Mouse (Mus musculus): Measurements from ENCODE around the gene Nes. TPM values are rescaled to one million over a fixed set of nuclear protein-coding genes. Genes with fewer than 3 reads are reported as not detected.

Gene Nes
- polyA plus RNA-seq, 1 experiment, result 3.4 TPM

DNA sequence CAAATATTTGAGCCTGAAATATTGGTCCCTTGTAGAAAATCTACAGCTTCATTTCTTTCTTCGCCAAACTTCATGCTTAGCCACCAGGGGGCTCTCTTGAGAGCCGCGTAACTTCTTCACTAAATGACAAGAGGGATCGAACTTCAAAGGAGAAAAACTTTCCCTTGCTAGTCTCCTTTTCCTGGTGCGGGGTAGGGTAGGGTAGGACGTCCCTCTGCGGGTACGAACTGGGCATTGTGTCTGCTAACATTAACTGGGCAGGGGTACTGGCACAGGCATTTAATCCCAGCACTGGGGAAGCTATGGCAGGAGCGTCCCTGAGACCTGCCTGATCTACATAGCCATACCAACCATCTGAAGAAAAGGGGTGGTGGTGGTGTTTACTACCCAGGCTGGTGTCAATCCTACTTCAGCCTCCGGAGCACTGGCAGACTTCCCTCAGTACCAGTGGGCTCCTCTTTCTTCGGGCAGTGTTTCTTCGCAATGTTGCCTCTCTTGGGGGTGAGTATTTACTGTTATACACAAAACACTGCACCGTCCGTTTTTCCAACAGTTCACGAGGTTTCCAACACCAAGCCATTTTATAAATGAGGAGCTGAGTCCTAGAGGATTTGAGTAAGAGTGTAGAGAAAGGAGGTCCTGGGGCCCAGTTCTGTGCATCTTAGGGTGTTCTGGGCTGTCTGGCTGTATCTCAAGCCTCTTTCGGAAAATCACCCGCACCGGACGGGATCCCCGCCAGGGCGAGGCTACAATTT lies 517 bp upstream of the Nes start:
- DNase-seq, result peak in 1 of 2 experiments; percentile 51
- peak; percentile 45; the same call in 1 of the 2 replicates for TF ChIP-seq CTCF (IDR thresholded peaks at IDR 0.05; ENCODE audit: borderline replicate concordance, insufficient read depth, low read depth, low read length)
- TF ChIP-seq POLR2A (IDR thresholded peaks at IDR 0.05; ENCODE audit: borderline replicate concordance, insufficient read depth, low read length), result no peak

DNA sequence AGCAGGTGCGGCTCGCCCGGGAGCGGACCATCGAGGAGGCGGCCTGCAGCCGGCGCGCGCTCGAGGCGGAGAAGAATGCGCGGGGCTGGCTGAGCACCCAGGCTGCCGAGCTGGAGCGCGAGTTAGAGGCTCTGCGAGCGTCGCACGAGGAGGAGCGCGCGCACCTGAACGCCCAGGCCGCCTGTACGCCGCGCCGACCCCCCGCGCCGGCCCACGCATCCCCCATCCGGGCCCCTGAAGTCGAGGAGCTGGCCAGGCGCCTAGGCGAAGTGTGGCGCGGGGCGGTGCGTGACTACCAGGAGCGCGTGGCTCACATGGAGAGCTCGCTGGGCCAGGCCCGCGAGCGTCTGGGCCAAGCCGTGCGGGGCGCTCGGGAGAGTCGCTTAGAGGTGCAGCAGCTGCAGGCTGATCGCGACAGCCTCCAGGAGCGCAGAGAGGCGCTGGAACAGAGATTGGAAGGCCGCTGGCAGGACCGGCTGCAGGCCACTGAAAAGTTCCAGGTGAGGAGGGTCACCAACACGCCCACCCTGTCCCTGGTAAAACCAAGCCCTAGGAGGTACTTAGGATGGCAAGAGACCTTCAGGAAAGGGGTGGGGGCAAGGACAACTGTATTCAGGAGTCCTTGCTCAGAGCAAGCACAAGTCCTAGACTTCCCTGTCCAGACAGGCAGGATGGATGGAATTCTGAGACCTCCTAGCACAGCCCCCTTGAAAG lies 768 bp downstream of the Nes start:
- no peak for TF ChIP-seq POLR2A (IDR thresholded peaks at IDR 0.05; ENCODE audit: borderline replicate concordance, insufficient read depth, low read length)
- TF ChIP-seq CTCF (IDR thresholded peaks at IDR 0.05; ENCODE audit: borderline replicate concordance, insufficient read depth, low read depth, low read length), result no peak
- Histone ChIP-seq H3K27ac (ENCODE audit: insufficient read depth, low read length) (no peak overlapping the region), H3K4me1 (ENCODE audit: control insufficient read depth, insufficient read depth, low read length) (peaks cover 7% of the 10 kb centered on the region; the same call in 1 of the 2 replicates), H3K4me3 (replicated peaks; ENCODE audit: insufficient read depth, low read depth, low read length) (no peak overlapping the region), H3K27me3 (ENCODE audit: control insufficient read depth, insufficient read depth, low read length) (peaks cover 5% of the 10 kb centered on the region)
- DNase-seq, result no peak
- 2% methylated on average over 60 of the region's 60 CpGs for whole genome bisulfite sequencing

More for the DNA sequence above, 517 bp upstream of the Nes start:
- H3K4me1 ChIP-seq (ENCODE audit: control insufficient read depth, insufficient read depth, low read length), result peaks cover 7% of the 10 kb centered on the region; the same call in 1 of the 2 replicates
- 2% methylated on average over 21 of the region's 21 CpGs for WGBS
- peaks cover 5% of the 10 kb centered on the region for H3K27me3 ChIP-seq (ENCODE audit: control insufficient read depth, insufficient read depth, low read length)
- no peak overlapping the region for H3K4me3 ChIP-seq (replicated peaks; ENCODE audit: insufficient read depth, low read depth, low read length)
- H3K27ac ChIP-seq (ENCODE audit: insufficient read depth, low read length), result no peak overlapping the region

GRCm38 (mm10) chr3:87972203-87972664 lies 1.4 kb downstream of the Nes start:
- TF ChIP-seq CTCF (IDR thresholded peaks at IDR 0.05; ENCODE audit: borderline replicate concordance, insufficient read depth, low read depth, low read length) (no peak), POLR2A (IDR thresholded peaks at IDR 0.05; ENCODE audit: borderline replicate concordance, insufficient read depth, low read length) (no peak)
- peaks cover 5% of the 10 kb centered on the region for H3K27me3 ChIP-seq (ENCODE audit: control insufficient read depth, insufficient read depth, low read length)
- peaks cover 7% of the 10 kb centered on the region; the same call in 1 of the 2 replicates for H3K4me1 ChIP-seq (ENCODE audit: control insufficient read depth, insufficient read depth, low read length)
- 26% methylated on average over 8 of the region's 8 CpGs for WGBS
- no peak overlapping the region for H3K27ac ChIP-seq (ENCODE audit: insufficient read depth, low read length)
- H3K4me3 ChIP-seq (replicated peaks; ENCODE audit: insufficient read depth, low read depth, low read length), result no peak overlapping the region
- DNase-seq, result no peak

GRCm38 (mm10) chr3:87972776-87973175 lies 1.9 kb downstream of the Nes start:
- Histone ChIP-seq H3K4me3 (replicated peaks; ENCODE audit: insufficient read depth, low read depth, low read length) (no peak overlapping the region), H3K27me3 (ENCODE audit: control insufficient read depth, insufficient read depth, low read length) (peaks cover 5% of the 10 kb centered on the region), H3K4me1 (ENCODE audit: control insufficient read depth, insufficient read depth, low read length) (peaks cover 7% of the 10 kb centered on the region; the same call in 1 of the 2 replicates), H3K27ac (ENCODE audit: insufficient read depth, low read length) (no peak overlapping the region)
- TF ChIP-seq POLR2A (IDR thresholded peaks at IDR 0.05; ENCODE audit: borderline replicate concordance, insufficient read depth, low read length) (no peak), CTCF (IDR thresholded peaks at IDR 0.05; ENCODE audit: borderline replicate concordance, insufficient read depth, low read depth, low read length) (no peak)
- WGBS, result 41% methylated on average over 5 of the region's 5 CpGs
- no peak for DNase-seq

- peaks cover 5% of the 10 kb centered on the region for H3K27me3 ChIP-seq (ENCODE audit: control insufficient read depth, insufficient read depth, low read length)
- TF ChIP-seq CTCF (IDR thresholded peaks at IDR 0.05; ENCODE audit: borderline replicate concordance, insufficient read depth, low read depth, low read length) (no peak), POLR2A (IDR thresholded peaks at IDR 0.05; ENCODE audit: borderline replicate concordance, insufficient read depth, low read length) (no peak)
- 37% methylated on average over 14 of the region's 14 CpGs for WGBS
- no peak overlapping the region for H3K4me3 ChIP-seq (replicated peaks; ENCODE audit: insufficient read depth, low read depth, low read length)
- no peak for DNase-seq
- no peak overlapping the region for H3K27ac ChIP-seq (ENCODE audit: insufficient read depth, low read length)
- peaks cover 7% of the 10 kb centered on the region; the same call in 1 of the 2 replicates for H3K4me1 ChIP-seq (ENCODE audit: control insufficient read depth, insufficient read depth, low read length)
Observed at GRCm38 (mm10) chr3:87973593-87974380, 2.9 kb downstream of the Nes start.

- Histone ChIP-seq H3K4me1 (ENCODE audit: control insufficient read depth, insufficient read depth, low read length) (peaks cover 7% of the 10 kb centered on the region; the same call in 1 of the 2 replicates), H3K4me3 (replicated peaks; ENCODE audit: insufficient read depth, low read depth, low read length) (no peak overlapping the region), H3K27ac (ENCODE audit: insufficient read depth, low read length) (no peak overlapping the region), H3K27me3 (ENCODE audit: control insufficient read depth, insufficient read depth, low read length) (peaks cover 5% of the 10 kb centered on the region)
- 29% methylated on average over 12 of the region's 12 CpGs for WGBS
- no peak for DNase-seq
- TF ChIP-seq CTCF (IDR thresholded peaks at IDR 0.05; ENCODE audit: borderline replicate concordance, insufficient read depth, low read depth, low read length) (no peak), POLR2A (IDR thresholded peaks at IDR 0.05; ENCODE audit: borderline replicate concordance, insufficient read depth, low read length) (no peak)
Observed at GRCm38 (mm10) chr3:87974381-87974987, 3.6 kb downstream of the Nes start.

GRCm38 (mm10) chr3:87979493-87979892 lies 8.6 kb downstream of the Nes start:
- WGBS, result 86% methylated on average over 5 of the region's 5 CpGs
- no peak overlapping the region for H3K27ac ChIP-seq (ENCODE audit: insufficient read depth, low read length)
- H3K4me3 ChIP-seq (replicated peaks; ENCODE audit: insufficient read depth, low read depth, low read length), result no peak overlapping the region
- no peaks in the 10 kb centered on the region for H3K27me3 ChIP-seq (ENCODE audit: control insufficient read depth, insufficient read depth, low read length)
- no peaks in the 10 kb centered on the region for H3K4me1 ChIP-seq (ENCODE audit: control insufficient read depth, insufficient read depth, low read length)
- no peak for TF ChIP-seq POLR2A (IDR thresholded peaks at IDR 0.05; ENCODE audit: borderline replicate concordance, insufficient read depth, low read length)
- no peak for TF ChIP-seq CTCF (IDR thresholded peaks at IDR 0.05; ENCODE audit: borderline replicate concordance, insufficient read depth, low read depth, low read length)
- no peak for DNase-seq

Measured in cerebellum, adult 2 months (tissue).